Mouse (Mus musculus): ENCODE results near the gene Bcas3.
"Not testable (repeated sequence)": the region's sequence is repeated elsewhere in the genome, so short reads cannot be mapped to it uniquely, and the experiment has no call there.

The Bcas3 gene

DNA sequence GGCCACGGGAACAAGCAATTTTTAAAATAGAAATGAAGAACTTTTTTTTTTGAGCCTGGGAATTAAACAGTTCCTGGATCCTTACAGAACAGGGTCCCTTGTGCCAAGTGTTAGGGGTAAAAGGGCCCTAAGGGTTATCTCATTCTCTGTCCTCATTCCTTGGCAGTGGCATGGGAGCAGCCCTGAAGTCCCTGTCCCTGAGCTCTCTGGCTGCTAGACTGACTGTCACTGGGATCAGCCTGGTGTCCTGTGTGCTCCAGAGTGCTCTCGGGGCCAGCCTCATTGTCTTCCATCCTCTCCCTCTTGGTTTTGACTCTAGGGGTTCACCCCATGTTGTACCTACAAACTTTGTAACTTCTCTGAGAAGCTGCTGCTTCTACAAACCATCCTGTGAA, 360.8 kb downstream of the Bcas3 start:
- Histone ChIP-seq H3K27me3 (ENCODE audit: control insufficient read depth, insufficient read depth, low read length, poor library complexity, severe bottlenecking) (no peaks in the 10 kb centered on the region), H3K36me3 (ENCODE audit: control insufficient read depth, insufficient read depth, low read length, poor library complexity, severe bottlenecking) (no peaks in the 10 kb centered on the region)
- no peak for DNase-seq (ENCODE audit: low read depth, low spot score)

DNA sequence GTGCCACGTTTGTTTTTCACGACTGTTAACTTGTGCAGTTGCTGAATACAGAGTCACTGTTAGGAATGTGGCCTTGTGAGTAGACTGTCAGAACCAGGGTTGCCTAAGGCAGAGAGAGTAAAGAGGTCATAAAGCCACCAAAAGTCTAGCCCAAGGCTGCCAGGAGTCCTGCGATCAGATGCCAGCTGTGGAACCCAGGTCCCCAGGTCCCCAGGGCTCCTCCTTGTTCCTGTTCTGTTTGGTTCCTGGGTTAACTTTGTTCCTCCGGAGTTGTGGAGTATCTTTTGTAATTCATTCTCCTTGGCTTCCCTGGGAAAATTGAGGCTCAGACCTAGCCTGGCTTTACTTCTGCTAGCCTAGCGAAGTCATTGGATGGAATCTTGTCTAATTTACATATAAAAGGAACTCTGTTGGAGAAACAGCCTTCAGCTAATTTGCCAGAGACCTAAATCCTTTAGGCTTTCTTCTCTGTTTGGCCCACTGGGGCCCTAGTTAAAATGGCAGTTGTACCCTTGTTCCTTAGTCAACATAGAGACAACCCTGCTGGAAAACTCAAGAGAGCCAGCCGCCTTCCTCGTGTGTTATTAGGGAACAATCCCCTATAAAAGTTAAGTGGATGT, 361.5 kb downstream of the Bcas3 start:
- DNase-seq (ENCODE audit: low read depth, low spot score) = no peak
- Histone ChIP-seq H3K27me3 (ENCODE audit: control insufficient read depth, insufficient read depth, low read length, poor library complexity, severe bottlenecking) (no peaks in the 10 kb centered on the region), H3K36me3 (ENCODE audit: control insufficient read depth, insufficient read depth, low read length, poor library complexity, severe bottlenecking) (no peaks in the 10 kb centered on the region)

DNA sequence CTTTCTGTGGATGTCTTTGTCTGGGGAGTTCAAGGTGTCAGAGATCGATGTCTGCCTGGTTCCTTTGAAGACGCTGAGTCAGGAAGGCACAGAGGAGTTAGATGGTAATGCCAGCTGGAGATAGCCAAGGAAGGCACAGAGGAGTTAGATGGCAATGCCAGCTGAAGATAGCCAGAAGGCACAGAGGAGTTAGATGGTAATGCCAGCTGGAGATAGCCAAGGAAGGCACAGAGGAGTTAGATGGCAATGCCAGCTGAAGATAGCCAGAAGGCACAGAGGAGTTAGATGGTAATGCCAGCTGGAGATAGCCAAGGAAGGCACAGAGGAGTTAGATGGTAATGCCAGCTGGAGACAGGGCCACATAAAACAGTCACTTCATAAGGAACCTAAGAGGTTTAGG, 363.8 kb downstream of the Bcas3 start:
- DNase-seq (ENCODE audit: low read depth, low spot score); H3K36me3 ChIP-seq (ENCODE audit: control insufficient read depth, insufficient read depth, low read length, poor library complexity, severe bottlenecking); H3K27me3 ChIP-seq (ENCODE audit: control insufficient read depth, insufficient read depth, low read length, poor library complexity, severe bottlenecking): not testable (repeated sequence)

DNA sequence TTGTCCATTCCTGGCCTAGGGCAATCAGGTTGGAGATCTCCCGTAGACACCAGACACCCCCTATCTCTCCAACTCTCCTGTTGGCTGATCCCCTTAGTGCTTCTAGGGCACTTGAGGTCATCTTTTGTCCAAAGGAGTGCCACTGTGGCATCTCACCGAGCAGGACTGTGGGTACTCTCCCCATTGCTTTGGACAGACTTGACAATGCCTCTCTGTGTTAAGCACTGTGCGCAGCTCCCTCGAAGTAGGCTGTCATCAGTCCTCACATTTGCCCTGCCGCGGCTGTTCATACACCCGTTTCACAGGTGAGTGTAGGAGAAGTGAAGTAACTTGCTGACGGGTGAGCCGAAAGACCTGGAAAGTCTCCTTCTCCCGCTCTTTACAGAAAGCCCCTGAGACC, 366.1 kb downstream of the Bcas3 start:
- DNase-seq (ENCODE audit: low read depth, low spot score) = no peak
- H3K27me3 ChIP-seq (ENCODE audit: control insufficient read depth, insufficient read depth, low read length, poor library complexity, severe bottlenecking) = no peaks in the 10 kb centered on the region
- no peaks in the 10 kb centered on the region for H3K36me3 ChIP-seq (ENCODE audit: control insufficient read depth, insufficient read depth, low read length, poor library complexity, severe bottlenecking)

DNA sequence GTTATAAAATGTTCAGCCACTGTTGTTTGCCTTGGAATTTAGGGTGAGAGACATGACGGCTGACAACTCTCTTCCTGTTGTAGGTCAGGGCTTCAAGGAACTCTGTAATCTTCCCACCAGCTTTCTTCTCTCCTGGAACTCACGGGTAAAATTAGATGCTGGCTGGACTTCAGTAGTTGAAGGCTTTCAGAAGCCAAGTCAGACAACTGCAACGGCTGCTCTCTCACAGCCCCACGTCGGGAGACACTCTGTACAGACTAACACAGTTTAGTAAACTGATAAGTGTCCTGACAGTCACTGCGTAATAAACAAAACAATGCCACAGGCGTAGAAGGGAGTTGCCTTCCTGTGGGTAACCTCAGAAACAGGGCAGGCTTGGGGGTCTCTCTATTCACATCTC, 366.8 kb downstream of the Bcas3 start:
- Histone ChIP-seq H3K27me3 (ENCODE audit: control insufficient read depth, insufficient read depth, low read length, poor library complexity, severe bottlenecking) (no peaks in the 10 kb centered on the region), H3K36me3 (ENCODE audit: control insufficient read depth, insufficient read depth, low read length, poor library complexity, severe bottlenecking) (no peaks in the 10 kb centered on the region)
- DNase-seq (ENCODE audit: low read depth, low spot score) = no peak

DNA sequence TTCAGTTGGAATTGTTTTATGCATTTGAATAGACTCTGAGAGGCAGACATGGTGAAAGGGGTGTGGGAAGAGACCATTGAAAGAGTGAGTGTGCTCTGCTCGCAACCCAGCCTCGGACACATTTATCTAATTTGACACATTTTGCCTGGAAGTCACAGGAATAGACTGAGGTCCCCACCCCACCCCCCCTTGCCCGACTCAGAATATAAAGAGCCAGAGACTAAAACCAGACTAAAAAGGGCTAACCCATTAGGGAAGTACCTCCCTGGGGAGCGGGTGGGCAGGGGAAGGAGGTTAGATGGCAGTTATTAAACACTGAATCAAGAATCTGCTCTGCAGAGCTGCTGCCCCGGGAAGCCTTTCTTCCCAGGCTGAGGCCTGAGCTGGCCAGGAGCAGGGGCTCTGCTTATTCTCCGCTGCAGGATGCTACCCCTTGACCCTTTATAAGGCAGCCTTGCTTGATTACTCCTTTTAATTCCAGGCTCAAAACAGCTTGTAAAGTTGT, 367.4 kb downstream of the Bcas3 start:
- no peaks in the 10 kb centered on the region for H3K36me3 ChIP-seq (ENCODE audit: control insufficient read depth, insufficient read depth, low read length, poor library complexity, severe bottlenecking)
- no peaks in the 10 kb centered on the region for H3K27me3 ChIP-seq (ENCODE audit: control insufficient read depth, insufficient read depth, low read length, poor library complexity, severe bottlenecking)
- DNase-seq (ENCODE audit: low read depth, low spot score) = no peak

DNA sequence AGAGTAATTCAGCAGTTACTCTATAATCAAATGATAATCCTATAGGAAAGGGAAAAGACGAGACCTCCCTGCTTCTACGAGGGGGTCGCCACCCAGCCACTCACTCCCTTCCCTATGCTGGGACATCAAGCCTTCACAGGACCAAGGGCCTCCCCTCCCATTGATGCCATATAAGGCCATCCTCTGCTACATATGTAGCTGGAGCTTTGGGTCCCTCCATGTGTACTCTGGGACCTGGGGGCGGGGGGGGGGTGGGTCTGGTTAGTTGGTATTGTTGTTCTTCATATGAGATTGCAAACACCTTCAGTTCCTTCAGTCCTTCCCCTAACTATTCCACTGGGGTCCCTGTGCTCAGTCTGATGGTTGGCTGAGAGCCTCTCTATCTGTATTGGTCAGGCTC, 369.0 kb downstream of the Bcas3 start:
- no peak for DNase-seq (ENCODE audit: low read depth, low spot score)
- H3K36me3 ChIP-seq (ENCODE audit: control insufficient read depth, insufficient read depth, low read length, poor library complexity, severe bottlenecking) = no peaks in the 10 kb centered on the region
- H3K27me3 ChIP-seq (ENCODE audit: control insufficient read depth, insufficient read depth, low read length, poor library complexity, severe bottlenecking) = no peaks in the 10 kb centered on the region

DNA sequence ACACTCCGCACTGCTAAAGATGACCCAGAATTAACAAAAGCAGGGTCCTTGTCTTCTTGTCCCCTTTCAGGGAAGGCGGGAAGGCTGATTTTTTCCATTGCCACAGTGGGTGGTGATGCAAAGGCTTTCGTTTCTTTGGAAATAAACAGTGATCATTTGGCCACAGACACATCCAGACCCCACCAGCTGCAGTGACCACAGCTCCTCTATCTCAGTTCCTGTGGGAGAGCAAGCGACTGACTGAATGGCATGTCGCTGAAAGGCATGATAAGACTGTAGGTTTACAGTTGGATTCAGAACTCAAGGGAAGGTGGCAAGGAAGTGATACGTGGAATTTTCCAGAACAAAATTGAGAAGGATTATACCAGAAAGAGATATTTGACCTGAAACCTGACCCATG, 371.2 kb downstream of the Bcas3 start:
- DNase-seq (ENCODE audit: low read depth, low spot score) = no peak

DNA sequence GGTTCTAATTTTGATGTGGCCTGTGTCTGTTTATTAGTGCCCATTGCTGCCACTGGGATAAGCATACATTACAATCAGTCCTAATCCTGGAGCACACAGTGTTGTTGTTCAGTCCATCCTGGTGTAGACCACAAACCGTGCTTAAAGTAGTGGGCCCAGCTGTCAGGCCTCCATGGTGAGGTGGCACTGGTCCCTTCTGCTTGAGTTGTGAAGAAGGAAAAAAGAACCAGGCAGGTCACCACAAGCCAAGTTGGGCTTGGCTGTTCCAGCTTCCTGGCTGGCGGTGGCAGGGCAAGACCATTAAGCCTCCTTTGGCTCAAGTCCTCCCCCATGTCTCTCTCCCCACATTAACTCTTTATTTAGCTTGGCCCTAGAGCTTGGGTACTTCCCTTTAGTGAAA, 376.8 kb downstream of the Bcas3 start:
- Histone ChIP-seq H3K36me3 (ENCODE audit: control insufficient read depth, insufficient read depth, low read length, poor library complexity, severe bottlenecking) (no peaks in the 10 kb centered on the region), H3K27me3 (ENCODE audit: control insufficient read depth, insufficient read depth, low read length, poor library complexity, severe bottlenecking) (no peaks in the 10 kb centered on the region)
- no peak for DNase-seq (ENCODE audit: low read depth, low spot score)

More for the DNA sequence above, 371.2 kb downstream of the Bcas3 start:
- Histone ChIP-seq H3K27me3 (ENCODE audit: control insufficient read depth, insufficient read depth, low read length, poor library complexity, severe bottlenecking) (no peaks in the 10 kb centered on the region), H3K36me3 (ENCODE audit: control insufficient read depth, insufficient read depth, low read length, poor library complexity, severe bottlenecking) (no peaks in the 10 kb centered on the region)

DNA sequence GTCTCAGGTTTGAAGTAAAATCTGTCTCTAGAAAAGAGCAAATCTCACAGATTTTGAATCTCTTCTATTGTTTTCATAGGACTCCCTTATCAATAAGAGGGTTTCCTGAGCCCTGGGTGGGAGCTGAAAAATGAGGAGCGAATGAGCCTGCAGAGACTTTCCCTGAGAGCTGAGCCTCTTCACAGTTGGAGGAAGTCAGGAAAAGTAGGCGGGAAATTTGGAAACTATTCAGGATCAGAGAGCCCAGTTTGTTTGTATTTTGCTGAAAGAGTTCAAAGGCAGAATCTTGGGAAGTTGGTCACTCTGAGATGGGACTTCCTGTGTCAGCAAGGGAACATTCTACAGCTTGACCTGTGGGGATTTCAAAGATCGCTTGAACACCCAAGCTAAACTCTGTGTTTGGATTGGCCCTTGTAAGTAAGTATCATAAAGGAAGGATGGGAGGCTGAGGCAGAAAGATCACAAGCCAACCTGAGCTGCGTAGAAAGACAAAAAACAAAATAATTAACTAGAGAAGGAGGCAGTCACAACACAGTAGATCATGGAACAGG, 379.6 kb downstream of the Bcas3 start:
- DNase-seq (ENCODE audit: low read depth, low spot score) = no peak
- Histone ChIP-seq H3K27me3 (ENCODE audit: control insufficient read depth, insufficient read depth, low read length, poor library complexity, severe bottlenecking) (no peaks in the 10 kb centered on the region), H3K36me3 (ENCODE audit: control insufficient read depth, insufficient read depth, low read length, poor library complexity, severe bottlenecking) (no peaks in the 10 kb centered on the region)

DNA sequence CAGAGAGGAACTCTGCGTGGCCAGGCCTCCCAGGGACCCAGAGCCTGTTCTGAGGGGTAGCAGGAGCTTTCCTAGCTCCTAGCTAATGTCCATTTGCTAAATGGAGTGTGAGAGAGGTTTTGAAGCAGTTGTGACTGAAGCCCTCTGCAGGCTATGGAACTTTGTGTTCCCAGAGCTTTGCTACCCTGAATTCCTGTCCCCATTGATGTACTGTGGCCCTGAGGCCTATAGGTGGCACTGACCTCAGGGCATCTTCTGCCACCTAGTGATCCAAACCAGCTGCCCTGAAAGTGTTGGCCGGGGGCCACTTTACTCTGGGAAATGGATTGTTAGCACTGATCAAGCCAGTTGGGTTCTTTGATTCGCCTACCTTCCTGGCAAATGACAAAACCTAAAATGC, 380.6 kb downstream of the Bcas3 start:
- no peak for DNase-seq (ENCODE audit: low read depth, low spot score)
- no peaks in the 10 kb centered on the region for H3K36me3 ChIP-seq (ENCODE audit: control insufficient read depth, insufficient read depth, low read length, poor library complexity, severe bottlenecking)
- no peaks in the 10 kb centered on the region for H3K27me3 ChIP-seq (ENCODE audit: control insufficient read depth, insufficient read depth, low read length, poor library complexity, severe bottlenecking)

DNA sequence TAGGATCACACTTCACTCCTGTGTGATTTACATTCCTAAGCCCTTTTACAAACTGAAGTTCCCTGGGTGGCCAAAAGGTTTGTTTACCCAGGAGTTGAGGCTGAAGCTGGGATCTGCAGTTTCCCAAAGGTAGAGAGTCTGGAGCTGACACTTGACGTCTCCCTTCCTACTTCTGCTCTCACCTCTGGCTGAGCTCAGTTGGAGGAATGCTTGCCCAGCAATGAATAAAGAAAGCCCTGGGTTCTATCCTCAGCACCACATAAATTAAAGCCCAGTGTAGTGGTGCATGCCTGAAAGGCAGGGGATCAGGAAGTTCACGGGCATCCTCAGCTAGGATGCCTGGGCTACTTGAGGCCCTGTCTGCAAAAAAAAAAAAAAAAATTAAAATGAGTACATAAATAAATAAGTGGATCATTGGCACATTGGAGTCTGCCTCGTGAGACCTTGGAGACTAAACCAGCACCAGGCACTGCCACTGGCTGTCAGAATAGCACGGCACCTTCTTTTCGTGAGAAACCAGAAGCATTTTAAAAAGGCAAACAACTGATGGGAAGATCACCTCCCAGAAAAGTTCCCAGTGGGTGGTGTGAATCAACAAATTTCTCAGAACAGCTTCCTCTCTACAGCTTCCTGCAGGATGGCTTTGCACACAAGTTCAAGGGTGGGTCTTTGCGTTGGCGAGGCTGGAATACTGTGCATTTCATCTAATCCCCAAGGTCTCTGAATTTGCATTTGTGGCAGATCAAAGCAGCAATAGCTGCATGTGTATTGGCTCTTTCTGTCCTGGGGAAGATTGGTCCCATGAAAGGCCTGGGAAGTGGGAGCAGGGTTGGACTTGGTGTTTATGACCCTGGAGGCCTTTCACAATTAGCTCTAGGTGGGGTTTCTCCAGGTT, 381.6 kb downstream of the Bcas3 start:
- DNase-seq (ENCODE audit: low read depth, low spot score) = no peak
- H3K36me3 ChIP-seq (ENCODE audit: control insufficient read depth, insufficient read depth, low read length, poor library complexity, severe bottlenecking) = no peaks in the 10 kb centered on the region
- H3K27me3 ChIP-seq (ENCODE audit: control insufficient read depth, insufficient read depth, low read length, poor library complexity, severe bottlenecking) = no peaks in the 10 kb centered on the region

DNA sequence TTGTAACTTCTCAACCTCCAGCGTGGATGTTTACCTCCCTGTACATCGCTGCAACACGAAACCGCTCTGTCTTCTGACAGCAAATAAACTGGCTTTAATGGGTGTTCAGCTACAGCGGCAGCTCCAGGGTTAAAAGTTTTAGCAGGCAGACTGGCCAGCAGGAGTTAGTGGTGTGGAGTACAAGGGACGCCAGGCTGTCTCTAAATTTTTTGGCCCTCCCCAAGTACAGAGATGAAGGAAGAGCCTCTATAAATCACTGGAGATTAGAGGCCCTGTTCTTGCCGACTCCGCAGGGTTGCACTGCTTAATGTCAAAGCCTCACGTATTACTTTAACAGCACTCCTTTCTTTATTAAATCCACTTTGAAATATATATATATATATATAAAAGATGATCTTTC, 384.3 kb downstream of the Bcas3 start:
- DNase-seq (ENCODE audit: low read depth, low spot score) = no peak
- no peaks in the 10 kb centered on the region for H3K36me3 ChIP-seq (ENCODE audit: control insufficient read depth, insufficient read depth, low read length, poor library complexity, severe bottlenecking)
- H3K27me3 ChIP-seq (ENCODE audit: control insufficient read depth, insufficient read depth, low read length, poor library complexity, severe bottlenecking) = no peaks in the 10 kb centered on the region

DNA sequence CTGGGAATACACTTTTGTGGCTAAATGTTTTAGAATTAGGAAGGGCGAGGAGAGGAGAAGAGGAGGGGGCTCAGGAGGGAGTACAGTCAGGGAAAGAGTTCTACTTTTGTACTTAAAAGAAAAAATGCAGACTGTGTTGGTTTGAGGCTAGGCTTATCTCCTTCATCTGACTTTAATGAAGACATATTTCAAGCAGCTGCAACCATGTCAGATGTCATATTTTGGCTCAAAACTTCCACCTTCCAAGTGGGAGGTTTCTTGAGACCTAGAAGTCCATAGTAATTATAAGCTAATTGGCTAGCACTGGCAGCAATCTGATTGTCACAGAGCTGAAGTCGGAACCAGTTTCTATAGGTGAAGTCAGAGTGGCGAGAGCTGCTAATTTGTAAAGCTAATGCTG, 384.9 kb downstream of the Bcas3 start:
- DNase-seq (ENCODE audit: low read depth, low spot score) = no peak
- Histone ChIP-seq H3K27me3 (ENCODE audit: control insufficient read depth, insufficient read depth, low read length, poor library complexity, severe bottlenecking) (no peaks in the 10 kb centered on the region), H3K36me3 (ENCODE audit: control insufficient read depth, insufficient read depth, low read length, poor library complexity, severe bottlenecking) (no peaks in the 10 kb centered on the region)

DNA sequence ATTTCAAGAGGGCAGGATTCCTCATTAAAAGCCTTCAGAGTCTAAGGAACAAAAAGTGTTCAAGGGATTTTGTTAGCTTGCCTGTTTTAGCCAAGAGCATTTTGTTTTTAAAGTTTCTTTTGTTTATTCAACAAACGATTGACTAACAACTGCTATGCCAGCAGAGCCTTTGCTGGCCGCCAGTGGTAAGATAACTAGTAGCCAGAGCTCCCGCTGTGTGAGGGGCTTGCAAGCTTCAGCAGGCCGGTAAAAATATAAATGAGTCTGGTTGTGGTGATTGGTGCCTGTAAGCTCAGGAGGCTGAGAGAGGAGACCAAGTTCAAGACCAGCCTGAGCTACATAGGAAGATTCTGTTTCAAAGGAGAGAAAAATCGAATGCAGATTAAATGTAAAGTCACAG, 385.6 kb downstream of the Bcas3 start:
- no peaks in the 10 kb centered on the region for H3K27me3 ChIP-seq (ENCODE audit: control insufficient read depth, insufficient read depth, low read length, poor library complexity, severe bottlenecking)
- DNase-seq (ENCODE audit: low read depth, low spot score) = no peak
- H3K36me3 ChIP-seq (ENCODE audit: control insufficient read depth, insufficient read depth, low read length, poor library complexity, severe bottlenecking) = no peaks in the 10 kb centered on the region
